In genomic region chr11:64755563-64755962, GRCm38 (mm10) we compare ENCODE assay signal across 17 mouse cellular contexts.
DNase-seq lines count a peak whose midpoint lies in the region; ATAC-seq and TF ChIP-seq lines count a peak whose summit lies in the region.
"Had no signal": no experiment of that assay in that cellular context is flagged by ENCODE, and none has a peak within 500 bp of the region (broad histone marks: within the 10 kb centered on the region; RNA-seq: fewer than 3 reads in every experiment).

No protein-coding gene starts in this region.

- no peaks in the 10 kb centered on the region for H3K4me1 ChIP-seq in lung, embryonic 14.5 days (ENCODE audit: insufficient read depth)
- H3K4me1 ChIP-seq in hindbrain, embryonic 12.5 days, result no peaks in the 10 kb centered on the region
- H3K4me1 ChIP-seq: forebrain, embryonic 15.5 days; liver, embryonic 13.5 days; neural tube, embryonic 12.5 days had no signal

- H3K4me2 ChIP-seq in lung, embryonic 14.5 days, result no peak overlapping the region
- no peak overlapping the region for H3K4me2 ChIP-seq in hindbrain, embryonic 12.5 days (replicated peaks)
- H3K4me2 ChIP-seq: forebrain, embryonic 15.5 days; liver, embryonic 13.5 days; midbrain, embryonic 11.5 days; neural tube, embryonic 12.5 days had no signal

- CTCF ChIA-PET in Patski (lab: Charles Lee), result no interaction called here

- no peaks in the 10 kb centered on the region for H3K9me3 ChIP-seq in lung, embryonic 14.5 days (ENCODE audit: low read depth, low read length)
- H3K9me3 ChIP-seq in hindbrain, embryonic 12.5 days (replicated peaks), result no peaks in the 10 kb centered on the region
- H3K9me3 ChIP-seq: forebrain, embryonic 15.5 days; liver, embryonic 13.5 days; neural tube, embryonic 12.5 days had no signal

- H3K27me3 ChIP-seq in lung, embryonic 14.5 days (ENCODE audit: insufficient read depth, low read length), result no peaks in the 10 kb centered on the region
- H3K27me3 ChIP-seq in Patski, result no peaks in the 10 kb centered on the region
- H3K27me3 ChIP-seq in hindbrain, embryonic 12.5 days, result no peaks in the 10 kb centered on the region
- H3K27me3 ChIP-seq: forebrain, embryonic 15.5 days; liver, embryonic 13.5 days; neural tube, embryonic 12.5 days had no signal

- no peak for ATAC-seq in lung, embryonic 14.5 days (ENCODE audit: insufficient read depth)
- ATAC-seq in Patski, result no peak
- no peak for ATAC-seq in hindbrain, embryonic 12.5 days (ENCODE audit: low FRiP score)
- ATAC-seq: forebrain, embryonic 15.5 days had no signal

- H3K4me3 ChIP-seq in lung, embryonic 14.5 days (ENCODE audit: low read depth, low read length), result no peak overlapping the region
- H3K4me3 ChIP-seq in hindbrain, embryonic 12.5 days, result no peak overlapping the region
- H3K4me3 ChIP-seq: forebrain, embryonic 15.5 days; liver, embryonic 13.5 days; neural tube, embryonic 12.5 days had no signal

- TF ChIP-seq CTCF in lung, embryonic 14.5 days (IDR thresholded peaks at IDR 0.05; ENCODE audit: low read depth), result peak; percentile 40
- peak; percentile 42 for TF ChIP-seq CTCF in Patski (IDR thresholded peaks at IDR 0.05)

- 88% methylated on average over 1 of the region's 1 CpGs for WGBS in lung, embryonic 14.5 days
- 97% methylated on average over 1 of the region's 1 CpGs for WGBS in hindbrain, embryonic 12.5 days

- H3K27ac ChIP-seq in lung, embryonic 14.5 days (ENCODE audit: low read depth), result no peak overlapping the region
- no peak overlapping the region for H3K27ac ChIP-seq in hindbrain, embryonic 12.5 days
- H3K27ac ChIP-seq: forebrain, embryonic 15.5 days; liver, embryonic 13.5 days; neural tube, embryonic 12.5 days had no signal

- H3K9ac ChIP-seq in lung, embryonic 14.5 days, result no peak overlapping the region
- no peak overlapping the region for H3K9ac ChIP-seq in hindbrain, embryonic 12.5 days
- H3K9ac ChIP-seq: forebrain, embryonic 15.5 days; liver, embryonic 13.5 days; neural tube, embryonic 12.5 days had no signal

- H3K36me3 ChIP-seq in lung, embryonic 14.5 days (ENCODE audit: insufficient read depth), result no peaks in the 10 kb centered on the region
- H3K36me3 ChIP-seq in hindbrain, embryonic 12.5 days, result no peaks in the 10 kb centered on the region
- H3K36me3 ChIP-seq: forebrain, embryonic 15.5 days; liver, embryonic 13.5 days; neural tube, embryonic 12.5 days had no signal

- in situ Hi-C loops in Patski (cut with MboI; ENCODE audit: low pct_unique_long_range_greater_than_20kb), result no loop called here

- POLR2A ChIA-PET in Patski (lab: Charles Lee), result no interaction called here

- DNase-seq in lung, embryonic 14.5 days, result peak; percentile 11
- DNase-seq in lung, postnatal 4 days, result no peak
- DNase-seq in Patski (ENCODE audit: low read depth, low spot score) (no peak), MN1 (ENCODE audit: low spot score) (no peak)
- DNase-seq in c-Kit-positive CD71-positive TER-119-positive erythroid progenitor cells, embryonic 14.5 days (ENCODE audit: low spot score), result peak; percentile 13
- peak; percentile 71 for DNase-seq in thymus, postnatal 0 days (ENCODE audit: low spot score)
- no peak for DNase-seq in natural killer cell, adult 2 months (ENCODE audit: low spot score in 2 of 2)
- DNase-seq: adrenal gland, adult 2 months; cerebellum, adult 9-10 months; gastrocnemius, postnatal 10 days; kidney, postnatal 14 days; liver, embryonic 13.5 days; retina, postnatal 1 day had no signal

Comparison
In these comparisons a context has a peak if more than half of its experiments do, and no peak if none do; other contexts are left out.
1. DNase-seq: peak in lung, embryonic 14.5 days (single experiment), c-Kit-positive CD71-positive TER-119-positive erythroid progenitor cells, embryonic 14.5 days (single experiment) and thymus, postnatal 0 days (single experiment); none in lung, postnatal 4 days (0 of 2), Patski (single experiment), MN1 (single experiment) and natural killer cell, adult 2 months (0 of 2).